Mouse (Mus musculus) adrenal gland, postnatal 14 days (tissue): ENCODE data around the gene Ibtk. TPM values are rescaled to one million over a fixed set of nuclear protein-coding genes. Genes with fewer than 3 reads are reported as not detected.

Source experiments
- DNase-seq: peaks from one replicate; pipeline ENCODE4 v3.0.0; 2021; ENCODE audit warnings: mixed read lengths
- total RNA-seq: library from RNA; stranded (reverse); gene quantifications from 2 replicates; pipeline ENCODE4 v1.2.3, GENCODE M21; 2021

Gene Ibtk
- total RNA-seq, 1 experiment from 2014 or later: 35.8 TPM

DNA sequence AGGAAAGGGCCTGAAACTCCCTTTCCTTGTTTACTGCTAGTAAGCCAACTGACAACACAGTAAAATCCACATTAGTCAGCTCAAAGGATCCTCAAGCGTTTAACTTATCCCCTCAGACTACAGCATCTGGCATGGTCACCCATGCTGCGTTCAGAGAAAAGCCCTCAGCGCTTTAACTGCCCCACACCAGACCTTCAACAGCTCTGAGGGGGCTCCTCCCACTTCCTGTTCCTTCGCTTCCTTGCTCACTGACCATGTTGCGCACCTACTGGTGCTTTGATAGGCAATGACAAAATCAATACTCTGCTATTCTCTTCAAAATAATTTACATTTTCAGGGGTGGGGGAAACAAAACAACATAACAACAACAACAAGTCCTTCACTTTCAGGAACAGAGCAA, 47.2 kb downstream of the Ibtk start:
- DNase-seq: no peak

GRCm38 (mm10) chr9:85695606-85696005, 53.5 kb downstream of the Ibtk start:
- no peak for DNase-seq

- peak; percentile 38 for DNase-seq
Measured at GRCm38 (mm10) chr9:85693231-85694116, 55.7 kb downstream of the Ibtk start.

DNA sequence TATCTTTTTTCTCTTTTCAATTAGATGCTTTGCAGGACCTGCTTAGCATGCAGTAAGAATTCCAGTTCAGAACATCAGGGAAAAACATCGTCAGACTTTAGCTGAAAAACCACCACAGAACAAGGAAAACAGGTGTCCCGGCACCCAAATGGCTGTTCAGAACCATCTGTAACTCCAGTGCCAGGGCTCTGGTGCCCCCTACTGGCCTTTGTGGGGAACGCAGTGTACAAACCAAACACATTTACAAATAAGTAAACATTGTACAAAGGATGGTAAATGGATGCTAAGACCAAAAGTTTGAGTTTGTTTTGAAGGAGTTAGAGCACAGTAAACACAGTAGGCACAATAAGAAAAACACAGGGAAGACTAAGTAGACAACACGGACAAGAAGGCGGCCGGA, 64.1 kb downstream of the Ibtk start:
- peak; percentile 31 for DNase-seq

DNA sequence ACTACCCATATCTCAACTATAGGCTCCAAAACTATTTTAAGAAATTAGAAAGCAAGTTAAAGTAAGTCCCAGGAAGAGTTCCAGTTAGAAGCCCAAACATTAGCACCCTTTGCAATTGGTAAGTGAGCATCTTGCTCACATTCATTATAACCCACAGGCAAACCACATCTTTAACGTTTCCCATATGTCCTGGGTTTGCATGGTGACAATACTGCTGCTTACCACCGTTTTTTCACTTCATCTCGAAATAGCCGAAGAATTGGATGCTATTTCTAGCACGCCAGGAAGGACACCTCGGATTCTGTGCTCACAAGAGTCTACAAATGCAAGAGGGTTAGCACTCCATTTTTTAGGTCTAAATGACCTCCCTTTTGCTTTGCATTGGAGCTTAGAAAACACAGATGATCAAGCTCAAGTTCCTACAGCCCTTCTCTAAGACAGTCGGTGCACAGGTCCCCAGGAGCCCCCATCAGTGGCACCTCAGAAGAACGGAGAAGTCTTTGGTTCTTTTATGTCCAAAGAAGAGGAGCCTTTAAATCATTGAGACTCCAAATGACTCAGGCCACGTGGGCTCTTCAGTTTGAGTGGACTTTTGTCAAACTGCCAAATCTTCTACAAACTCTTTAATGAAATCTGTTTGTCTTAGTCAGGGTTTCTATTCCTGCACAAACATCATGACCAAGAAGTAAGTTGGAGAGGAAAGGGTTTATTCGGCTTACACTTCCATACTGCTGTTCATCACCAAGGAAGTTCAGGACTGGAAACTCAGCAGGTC, 73.8 kb downstream of the Ibtk start:
- no peak for DNase-seq

DNA sequence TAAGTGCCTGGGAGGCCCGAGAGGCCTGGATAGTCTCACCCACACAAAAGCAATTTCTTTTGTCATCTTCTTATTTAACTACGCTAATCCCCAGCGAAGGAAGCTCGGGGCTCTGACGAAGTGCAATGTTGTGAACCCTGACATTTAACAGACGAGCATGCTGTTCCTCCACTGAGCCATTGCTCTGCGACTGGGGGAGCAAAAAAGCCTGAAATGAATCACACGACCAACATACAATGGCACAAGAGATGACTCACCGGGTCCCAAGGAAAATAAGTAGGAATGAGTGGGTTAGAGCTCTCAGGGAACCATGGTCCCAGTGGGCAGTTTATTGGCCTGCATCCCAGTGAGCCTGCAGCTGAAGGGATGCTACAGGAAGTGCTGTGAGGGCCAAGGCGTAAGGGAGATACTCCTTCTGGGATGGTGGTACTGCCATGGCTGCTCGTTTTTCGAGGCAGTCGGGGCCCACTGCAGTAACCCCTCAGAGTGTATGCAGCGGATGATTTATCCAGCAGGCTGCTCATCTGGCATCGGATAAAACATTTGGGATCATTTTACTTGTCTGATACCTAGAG, 75.1 kb downstream of the Ibtk start:
- DNase-seq: peak; percentile 50

- no peak for DNase-seq
Measured at GRCm38 (mm10) chr9:85671582-85672331, 77.4 kb downstream of the Ibtk start.

DNA sequence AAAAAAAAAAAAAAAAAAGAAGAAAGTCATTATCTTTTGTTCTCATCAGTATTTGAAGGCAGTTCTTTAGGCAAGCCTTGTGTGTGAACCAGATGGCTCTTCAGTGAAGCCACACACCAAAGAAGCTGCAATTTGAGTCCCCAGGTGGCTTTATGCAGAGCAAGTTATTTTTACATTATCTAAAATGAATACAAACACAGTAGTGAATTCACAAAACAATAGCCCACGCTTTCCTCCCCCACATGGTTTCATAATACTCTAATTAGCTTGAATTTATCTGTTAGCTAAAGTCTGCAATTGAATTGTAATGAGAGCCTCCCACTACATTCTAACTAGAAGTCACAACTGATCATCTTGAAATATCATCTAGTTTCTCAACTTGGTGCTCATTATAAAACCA, 84.8 kb downstream of the Ibtk start:
- DNase-seq: no peak

- no peak for DNase-seq
Measured at GRCm38 (mm10) chr9:85663810-85664209, 85.3 kb downstream of the Ibtk start.

- DNase-seq: no peak
Measured at GRCm38 (mm10) chr9:85663091-85663490, 86.0 kb downstream of the Ibtk start.

- peak; percentile 9 for DNase-seq
Measured at GRCm38 (mm10) chr9:85653401-85653800, 95.7 kb downstream of the Ibtk start.

DNA sequence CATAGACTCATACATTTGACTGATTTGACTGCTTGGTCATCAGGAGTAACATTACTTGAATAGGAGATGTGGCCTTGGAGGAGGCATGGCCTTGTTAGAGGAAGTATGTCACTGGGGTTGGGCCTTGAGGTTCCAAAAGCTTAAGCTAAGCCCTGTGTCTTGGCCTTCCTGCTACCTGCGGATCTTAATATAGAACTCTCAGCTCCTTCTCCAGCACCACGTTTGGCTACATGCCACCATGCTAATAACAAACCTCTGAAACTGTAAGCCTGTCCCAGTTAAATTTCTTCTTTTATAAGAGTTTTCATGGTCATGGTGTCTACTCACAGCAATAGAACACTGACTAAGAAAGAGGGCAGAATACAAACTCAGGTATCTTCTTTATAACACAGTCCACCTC, 110.9 kb downstream of the Ibtk start:
- no peak for DNase-seq

Other genes with a start within 250 kb of the Ibtk start
- gene Tpbg, start 93.0 kb upstream of the Ibtk start, total RNA-seq: 4.3 and 4.9 TPM in 2 replicates